Mouse (Mus musculus) gonadal fat pad, adult 2 months (tissue): ENCODE results near the gene Cd302. TPM values are rescaled to one million over a fixed set of nuclear protein-coding genes. Genes with fewer than 3 reads are reported as not detected.

Source experiments
- DNase-seq: peaks from one replicate; pipeline ENCODE4 v3.0.0-alpha.2; 2012; ENCODE audit warnings: low read depth
- polyA plus RNA-seq: library from polyadenylated mRNA; depleted of rRNA; stranded (reverse); fragments of >200 nt; gene quantifications from 2 replicates; pipeline ENCODE4 v1.2.3, GENCODE M21; 2012; rRNA removed

The Cd302 gene
- polyA plus RNA-seq, result 35.9 and 46.5 TPM in 2 replicates

DNA sequence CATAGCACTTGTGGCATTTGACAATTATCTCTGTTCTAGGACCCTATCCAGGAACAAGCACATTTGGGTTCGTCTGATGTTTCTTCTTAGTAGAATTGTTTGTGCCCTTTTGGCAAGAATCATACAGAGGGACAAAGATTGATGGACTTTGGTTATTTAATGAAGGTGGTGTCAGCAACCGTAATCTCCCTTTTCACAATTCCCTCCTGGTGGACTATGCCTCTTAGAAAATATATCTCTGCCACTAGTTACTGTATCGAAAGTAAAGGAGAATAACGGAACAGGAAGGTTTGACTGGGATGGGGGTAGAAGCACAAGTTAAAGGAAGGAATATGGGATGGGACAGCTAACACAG, at the start of gene Cd302:
TSS of gene Cd302 (minus strand) at position 22 of the 355 bp plus-strand sequence.
- DNase-seq, result no peak

DNA sequence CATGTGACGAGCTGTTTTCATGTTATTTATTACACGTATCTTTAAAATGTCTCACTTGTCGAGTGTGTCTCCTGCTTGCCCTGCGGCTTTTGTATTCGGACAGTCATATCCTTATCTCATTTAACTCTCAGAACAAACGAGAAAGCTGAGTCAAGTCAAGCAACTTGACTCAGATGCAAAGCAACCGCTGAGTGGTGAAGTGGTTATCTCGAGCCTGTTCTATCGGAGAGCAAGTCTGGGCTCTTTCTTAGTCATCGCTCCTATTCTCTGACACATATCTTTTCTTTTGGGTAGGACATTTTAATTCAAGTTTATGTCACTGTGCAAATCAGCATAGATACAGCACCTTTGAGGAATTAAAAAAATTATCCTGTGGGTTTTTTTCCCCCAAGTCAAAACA, 44.4 kb upstream of the Cd302 start:
- DNase-seq, result no peak

DNA sequence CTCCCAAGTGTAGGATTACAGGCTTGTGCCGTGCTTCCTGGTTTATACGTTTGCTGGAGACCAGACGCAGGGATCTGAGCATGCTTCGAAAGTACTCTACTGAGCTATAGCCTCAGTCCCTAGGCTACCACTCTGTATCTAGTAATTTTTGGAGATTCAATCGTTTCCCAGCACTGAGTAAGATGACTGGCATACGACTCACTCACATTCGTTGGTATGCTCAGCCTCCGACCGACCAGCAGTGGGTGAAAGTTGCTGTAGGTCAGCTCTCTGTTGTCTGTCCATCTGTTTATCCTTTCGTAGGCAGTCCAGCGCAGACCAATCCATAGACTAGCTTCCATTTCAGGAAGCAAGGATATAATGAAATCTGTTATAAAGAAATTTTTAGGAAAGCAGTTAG, 43.3 kb upstream of the Cd302 start:
- no peak for DNase-seq

DNA sequence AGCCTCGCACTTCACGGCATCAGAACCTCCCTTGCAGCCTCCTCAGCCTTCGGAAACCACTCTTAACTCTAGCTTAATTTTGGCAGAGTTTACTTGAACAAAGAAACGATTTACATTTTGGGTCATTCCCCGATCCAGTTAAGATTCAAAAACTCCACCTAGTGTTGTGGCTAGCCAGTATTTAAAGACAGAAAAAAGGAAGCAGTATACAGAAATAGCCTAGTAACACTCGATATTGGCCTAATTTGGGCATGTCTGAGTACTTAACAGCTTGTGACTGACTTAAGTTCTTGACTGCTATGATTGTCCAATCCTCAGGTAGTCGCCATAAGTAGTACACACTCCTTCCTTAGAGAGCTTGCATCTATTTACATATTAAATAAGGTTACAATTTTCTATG, 42.7 kb upstream of the Cd302 start:
- no peak for DNase-seq

DNA sequence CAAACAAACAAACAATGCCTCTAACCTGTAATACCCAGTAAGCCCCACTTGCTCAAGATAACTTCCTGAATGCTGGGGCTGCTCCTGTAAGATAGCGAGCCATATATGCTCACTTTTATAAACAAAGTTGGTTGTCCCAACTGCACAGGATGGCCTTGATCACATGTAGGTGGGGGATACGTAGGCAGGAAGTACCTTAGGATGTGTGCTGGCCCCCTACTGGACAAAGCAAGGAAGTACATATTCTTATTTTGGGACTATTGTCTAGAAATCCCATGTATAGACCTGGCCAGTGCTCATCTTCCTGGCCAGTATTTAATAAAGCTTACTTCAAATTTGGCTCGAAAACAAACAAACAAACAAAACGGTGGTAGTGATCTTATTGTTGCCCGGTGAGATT, 39.1 kb upstream of the Cd302 start:
- DNase-seq, result no peak

DNA sequence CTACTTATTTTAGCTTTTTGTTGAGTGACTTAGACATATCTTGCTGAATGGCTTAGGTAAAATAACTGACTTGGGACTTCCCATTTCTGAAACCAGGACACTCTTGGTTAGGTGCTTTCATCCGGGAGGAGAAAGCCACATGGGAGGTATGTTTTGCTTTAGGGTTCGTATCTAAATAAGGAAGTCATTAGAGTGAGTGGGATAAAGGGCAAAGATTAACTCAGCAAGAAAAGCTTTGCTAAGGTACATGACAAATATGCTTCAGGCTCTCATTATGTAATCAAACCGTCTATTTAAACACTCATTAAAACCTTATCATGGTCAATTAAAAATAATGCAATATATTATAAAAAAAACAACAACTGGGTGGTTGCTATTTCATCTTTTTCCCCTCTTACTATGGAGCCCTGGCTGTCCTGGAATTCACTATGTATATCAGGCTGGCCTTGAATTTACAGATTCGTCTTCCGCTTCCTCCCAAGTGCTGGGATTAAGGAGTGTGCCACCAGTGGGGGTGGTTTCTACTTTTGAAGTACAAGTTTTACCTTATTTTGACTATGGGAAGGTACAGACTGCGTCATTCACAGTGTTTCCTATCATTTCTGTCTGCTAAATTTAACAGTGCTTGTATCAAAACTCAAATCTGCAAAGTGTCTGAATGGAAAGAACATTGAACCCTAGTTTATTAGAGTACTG, 37.9 kb upstream of the Cd302 start:
- DNase-seq, result peak; percentile 75

DNA sequence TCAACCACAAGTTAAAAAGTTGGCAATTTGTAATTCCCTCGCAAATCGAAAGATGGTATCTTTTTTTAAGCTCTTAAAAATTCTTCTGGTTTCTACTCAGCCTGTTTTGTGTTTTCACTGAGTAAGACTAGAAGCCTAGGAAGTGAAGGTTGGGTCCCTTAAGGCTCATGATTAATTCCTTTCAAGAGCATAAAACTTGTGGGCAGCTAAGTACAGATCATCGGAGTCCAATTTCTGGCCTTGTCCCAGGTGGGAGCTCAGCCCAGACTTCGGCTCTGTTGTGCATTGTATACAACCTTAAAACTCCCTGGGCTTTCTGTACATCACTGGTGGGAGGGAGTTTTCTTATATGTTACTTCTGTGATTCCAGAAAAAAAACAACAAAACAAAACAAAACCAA, 19.5 kb upstream of the Cd302 start:
- no peak for DNase-seq

DNA sequence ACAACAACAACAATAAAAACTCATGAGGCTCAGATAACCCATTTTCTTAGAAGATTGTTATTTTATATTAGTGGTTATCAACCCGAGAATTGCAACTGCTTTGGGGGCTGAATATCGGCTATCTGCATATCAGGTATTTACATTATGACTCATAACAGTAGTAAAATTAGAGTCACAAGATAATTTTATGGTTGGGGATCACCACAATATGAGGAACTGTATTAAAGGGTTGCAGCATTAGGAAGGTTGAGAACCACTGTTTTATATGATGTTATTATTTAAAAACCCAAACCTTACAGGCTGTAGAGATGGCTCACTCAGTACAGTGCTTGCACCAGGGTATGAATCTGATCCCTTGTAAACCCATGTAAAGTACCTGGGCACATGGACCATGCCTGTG, 15.0 kb upstream of the Cd302 start:
- DNase-seq, result no peak

DNA sequence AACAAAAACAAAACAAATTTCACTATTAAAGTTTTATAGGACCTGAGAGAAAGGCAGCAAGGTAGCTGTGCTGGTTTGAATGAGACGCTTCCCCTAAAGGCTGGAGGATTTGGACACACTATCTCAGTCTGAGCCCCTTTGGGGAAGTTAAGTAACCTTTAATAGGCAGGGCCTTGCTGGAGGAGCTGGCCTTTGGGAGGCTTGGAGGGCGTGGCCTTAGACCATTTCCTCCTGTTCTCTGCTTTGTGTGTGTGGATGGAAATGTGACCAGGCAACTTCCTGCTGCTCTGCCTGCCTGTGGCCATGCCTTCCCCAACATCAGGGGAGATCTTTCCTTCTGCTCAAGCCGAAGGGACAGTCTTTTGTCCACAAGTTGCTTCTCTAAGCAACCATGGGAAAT, 14.0 kb upstream of the Cd302 start:
- DNase-seq, result no peak

DNA sequence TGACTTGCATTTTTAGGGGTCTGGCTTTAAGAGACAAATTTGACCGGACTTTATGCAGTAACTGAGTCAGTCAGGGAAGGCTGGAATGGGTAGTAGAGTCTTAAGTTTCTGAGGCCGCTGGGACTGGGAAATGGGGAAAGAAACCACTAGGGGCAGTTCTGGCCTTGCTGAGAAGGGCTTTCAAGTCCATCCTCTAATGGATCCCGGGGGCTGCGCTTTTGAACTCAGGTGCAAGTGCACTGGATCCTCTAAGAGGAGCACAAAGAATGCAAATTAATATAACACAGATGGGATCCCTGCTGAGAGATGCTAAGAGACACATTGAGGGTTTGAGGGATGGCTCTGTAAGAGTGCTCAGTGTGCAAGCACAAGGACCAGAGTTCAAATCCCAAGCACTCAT, 7.1 kb upstream of the Cd302 start:
- no peak for DNase-seq

DNA sequence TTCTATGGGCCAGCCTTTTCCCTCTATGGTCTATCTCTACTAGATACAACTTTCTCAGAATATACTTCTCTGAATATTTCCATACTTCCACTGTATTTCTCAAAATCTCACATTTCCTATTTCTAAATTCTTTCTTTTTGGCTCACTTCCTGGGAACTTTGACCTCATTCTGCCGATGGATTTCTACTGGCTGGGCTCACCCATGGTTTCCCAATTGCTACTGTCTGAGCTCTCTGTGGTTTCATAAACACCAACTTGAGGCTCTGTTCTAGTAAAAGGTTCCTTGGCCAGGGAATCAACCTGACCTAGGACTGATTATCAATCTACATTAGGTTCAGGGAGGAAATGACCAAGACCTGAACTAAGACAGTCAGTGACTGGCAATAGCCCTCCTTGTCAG, 5.2 kb upstream of the Cd302 start:
- no peak for DNase-seq

DNA sequence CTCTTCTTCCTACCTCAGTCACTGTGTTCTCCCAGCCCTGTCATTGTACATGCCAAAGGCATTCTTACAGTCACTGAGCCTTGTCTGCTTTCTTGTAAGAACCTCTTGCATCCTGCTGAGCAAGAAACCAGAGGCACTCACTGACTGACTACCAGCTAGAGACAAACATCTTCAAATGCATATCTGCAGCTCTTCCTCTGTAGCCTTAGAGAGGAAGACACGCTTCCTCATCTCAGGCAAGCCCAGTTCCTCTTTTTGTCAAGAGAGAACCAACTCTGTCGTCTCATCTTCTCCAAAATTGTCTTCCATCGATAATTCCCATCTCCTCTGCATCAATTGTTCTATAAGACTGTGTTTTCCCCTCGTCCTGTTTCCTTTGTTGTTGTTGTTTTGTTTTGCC, 4.3 kb upstream of the Cd302 start:
- DNase-seq, result no peak

DNA sequence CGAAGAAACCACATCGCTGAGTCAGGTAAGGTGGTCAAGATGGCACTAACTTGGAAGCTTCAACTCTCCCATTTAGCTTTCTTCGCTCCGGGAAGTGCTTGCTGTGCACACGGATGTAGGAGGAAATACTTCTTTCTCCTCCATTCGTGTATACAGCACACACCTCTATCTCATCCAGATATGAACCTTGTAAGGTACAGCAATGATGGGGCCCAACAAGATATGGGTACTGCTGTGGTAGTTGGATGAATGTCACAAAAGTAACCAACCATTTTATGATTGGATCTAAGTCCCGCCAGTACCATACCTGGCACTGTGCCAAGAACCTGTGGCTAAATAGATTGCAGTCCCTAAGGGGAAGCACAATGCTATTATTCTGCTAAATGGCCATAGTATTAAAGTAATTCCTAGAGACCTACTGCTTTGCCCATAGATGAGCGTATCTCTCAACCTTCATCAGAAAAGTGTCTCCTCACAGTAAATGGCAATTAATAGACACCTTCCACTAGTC, 874 bp upstream of the Cd302 start:
- no peak for DNase-seq

DNA sequence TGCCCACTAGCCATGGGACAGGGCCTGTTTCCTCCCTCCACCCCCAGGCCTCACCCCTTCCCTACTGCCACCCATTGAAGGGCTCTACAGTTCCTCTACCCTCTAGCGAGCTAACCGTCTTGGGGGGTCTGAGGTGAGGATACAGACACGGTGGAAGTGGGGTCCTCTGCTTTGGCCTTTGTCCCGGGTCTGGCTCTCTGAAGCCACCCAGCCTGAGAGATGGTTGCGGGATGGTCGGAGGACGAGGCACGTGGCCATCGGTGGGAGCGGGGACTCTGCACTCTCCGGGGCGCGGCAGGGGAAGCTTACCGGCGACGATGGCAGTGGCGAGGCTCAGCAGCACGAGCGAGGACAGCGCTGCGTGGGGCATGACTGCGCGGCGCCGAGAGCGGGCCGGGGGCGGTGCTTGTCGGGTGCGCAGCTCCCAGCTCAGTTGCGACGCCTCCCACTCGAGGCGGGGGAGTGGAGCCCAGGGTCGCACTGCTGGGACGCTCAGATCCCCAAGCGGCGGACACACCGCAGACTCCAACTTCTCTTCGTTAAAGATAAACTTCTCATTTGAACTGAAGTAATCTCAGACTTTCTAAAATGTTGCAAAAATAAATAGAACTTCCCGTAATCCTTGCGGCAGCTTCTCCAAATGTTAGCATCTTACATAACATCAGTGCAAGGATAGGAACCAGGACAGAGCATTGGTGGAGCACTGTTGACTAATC, 379 bp downstream of the Cd302 start:
- no peak for DNase-seq

DNA sequence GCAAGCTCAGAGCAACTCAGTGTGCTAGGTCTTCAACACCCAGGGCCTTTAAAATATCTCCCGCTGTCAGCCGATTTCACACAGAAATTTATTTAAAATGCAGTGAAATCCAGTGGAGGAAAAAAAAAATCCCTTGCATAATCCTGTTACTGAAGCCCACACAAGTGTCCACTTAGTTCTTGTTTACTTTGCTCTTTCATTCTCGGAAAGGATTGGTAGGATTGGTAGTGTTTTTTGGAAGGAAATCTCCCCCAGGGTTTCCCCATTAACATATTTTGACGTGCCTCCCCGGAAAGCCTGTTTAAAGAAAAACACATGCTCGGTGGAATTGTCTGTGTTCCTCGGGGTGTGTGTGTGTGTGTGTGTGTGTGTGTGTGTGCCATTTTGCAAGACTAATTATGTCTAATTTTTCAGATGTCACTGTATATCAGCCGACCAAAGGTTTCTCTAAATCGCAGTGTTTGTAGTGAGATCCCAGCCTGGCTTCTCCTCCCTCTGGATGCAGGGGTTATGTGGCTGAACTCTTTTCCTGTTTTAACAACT, 1.0 kb downstream of the Cd302 start:
- DNase-seq, result no peak

DNA sequence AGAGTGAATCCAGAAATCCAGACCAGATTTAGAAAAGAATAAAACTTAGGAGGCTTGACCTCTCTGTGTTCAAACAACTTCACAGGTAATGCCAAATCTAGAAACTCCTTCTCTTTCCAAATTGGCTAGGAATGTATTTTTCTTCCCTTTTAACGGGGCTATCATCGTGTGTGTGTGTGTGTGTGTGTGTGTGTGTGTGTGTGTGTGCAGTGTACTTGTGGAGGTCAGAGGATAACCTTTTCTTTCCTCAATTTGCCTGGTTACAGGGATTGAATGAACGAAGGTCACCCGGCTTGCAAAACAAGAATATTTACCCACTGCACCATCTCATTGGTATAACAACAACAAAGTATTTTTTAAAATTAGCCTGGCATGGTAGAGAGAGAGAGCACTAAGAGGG, 1.7 kb downstream of the Cd302 start:
- no peak for DNase-seq

DNA sequence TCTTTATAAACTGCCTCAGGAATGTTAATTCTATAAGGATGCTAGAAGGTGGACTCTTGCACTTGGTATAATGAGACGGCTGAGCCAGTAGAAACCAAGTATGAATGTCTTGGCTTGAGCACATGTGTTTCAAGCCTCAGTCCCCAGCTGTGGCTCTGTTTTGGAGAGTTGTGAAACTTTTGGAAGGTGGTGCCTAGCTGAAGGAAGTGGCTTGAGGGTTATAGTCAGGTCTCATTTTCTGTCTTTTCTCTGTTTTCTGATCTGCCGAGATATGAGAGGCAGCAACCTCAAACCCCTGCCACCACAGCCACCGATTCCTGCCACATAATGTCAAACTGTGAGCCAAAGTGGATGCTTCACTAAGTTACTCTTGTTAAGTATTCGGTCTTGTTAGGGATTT, 5.7 kb downstream of the Cd302 start:
- no peak for DNase-seq

DNA sequence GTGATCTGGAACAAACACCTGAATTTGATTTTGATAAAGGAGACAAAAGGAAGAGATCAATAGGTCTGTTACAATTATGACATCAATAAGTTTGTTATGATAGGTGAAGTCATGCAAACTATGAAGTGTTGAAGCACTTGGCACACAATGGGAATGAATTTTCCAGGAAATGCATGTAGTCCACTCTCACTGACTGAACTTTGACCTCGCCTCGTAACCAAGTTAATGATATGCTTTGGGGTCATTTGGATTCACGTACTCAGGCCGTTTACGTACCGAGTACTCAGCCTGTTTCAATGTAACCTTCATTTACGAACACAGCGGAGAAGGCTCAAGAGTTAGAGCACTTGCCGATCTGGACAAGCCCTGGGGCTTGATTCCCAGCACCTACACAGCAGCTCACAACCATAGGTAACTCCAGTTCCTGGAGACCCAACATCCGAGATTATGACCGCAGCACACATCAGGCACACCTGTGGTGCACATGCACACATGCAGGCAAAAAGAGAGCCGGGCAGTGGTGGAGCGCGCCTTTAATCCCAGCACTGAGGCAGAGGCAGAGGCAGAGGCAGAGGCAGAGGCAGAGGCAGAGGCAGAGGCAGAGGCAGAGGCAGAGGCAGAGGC, 14.3 kb downstream of the Cd302 start:
- DNase-seq, result no peak

DNA sequence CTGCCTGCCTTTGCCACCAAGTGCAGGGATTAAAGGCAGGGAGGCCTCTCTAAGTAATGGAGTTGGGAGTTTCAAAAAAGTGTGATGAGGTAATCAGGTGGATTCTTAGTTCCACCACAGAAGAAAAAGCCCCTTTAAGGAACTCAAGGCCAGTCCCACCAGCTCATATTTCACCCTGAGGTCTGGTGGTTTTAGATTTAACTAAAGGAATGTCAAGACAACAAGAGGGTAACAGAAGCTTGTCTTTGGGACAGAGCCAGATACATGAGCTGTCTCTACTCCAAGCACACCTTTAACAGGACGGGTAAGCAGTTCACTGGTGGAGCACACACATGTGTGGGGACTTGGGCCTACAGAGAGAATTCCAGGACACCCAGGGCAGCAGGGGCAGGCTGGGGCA, 16.7 kb downstream of the Cd302 start:
- DNase-seq, result no peak

DNA sequence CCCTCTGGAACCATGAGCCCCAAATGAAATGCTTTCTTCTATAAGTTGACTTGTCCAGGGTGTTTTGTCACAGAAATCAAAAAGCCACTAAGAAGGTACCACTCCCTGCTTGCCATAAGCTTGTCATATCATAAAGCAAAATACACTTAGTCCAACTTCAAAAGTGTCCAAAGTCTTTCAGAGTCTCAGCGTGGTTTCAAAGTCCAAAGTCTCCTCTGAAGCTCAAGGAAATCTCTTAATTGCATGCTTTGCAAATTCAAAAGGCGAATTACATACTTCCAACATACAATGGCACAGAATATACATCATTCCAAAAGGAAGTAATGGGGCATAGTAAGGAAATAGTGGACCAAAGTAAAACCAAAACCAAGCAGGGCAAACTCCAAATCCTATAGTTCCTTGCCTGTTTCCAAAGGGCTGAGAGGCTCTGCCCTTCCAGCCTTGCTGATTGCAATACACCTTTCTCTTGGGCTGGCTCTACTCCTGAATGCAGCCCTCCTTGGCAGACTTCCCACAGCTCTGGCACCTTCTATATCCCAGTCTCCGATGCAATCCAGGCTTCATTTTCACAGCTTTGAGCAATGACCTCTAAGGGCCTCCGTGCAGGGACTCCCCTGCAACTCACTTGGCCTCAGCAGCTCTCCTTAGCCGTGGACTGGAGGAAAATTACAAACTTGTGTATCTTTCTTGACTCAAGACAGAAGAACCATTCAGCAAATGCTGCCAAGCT, 23.5 kb downstream of the Cd302 start:
- DNase-seq, result no peak

DNA sequence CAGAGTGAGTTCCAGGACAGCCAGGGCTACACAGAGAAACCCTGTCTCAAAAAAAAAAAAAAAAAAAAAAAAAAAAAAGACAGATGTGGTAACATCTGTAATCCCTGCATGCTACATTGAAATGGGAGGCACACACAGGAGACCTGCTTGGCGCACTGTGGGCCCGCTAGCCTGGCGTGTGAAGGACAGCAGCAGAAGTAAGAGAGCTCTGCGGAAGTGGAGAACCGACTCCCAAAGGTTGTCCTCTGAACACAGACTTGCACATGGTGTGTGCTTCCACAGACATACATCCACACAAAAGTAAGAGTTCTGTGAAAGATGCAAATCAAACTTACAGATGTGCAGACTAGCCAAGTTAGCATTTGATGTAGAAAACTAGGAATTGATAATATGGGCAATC, 25.1 kb downstream of the Cd302 start:
- DNase-seq, result no peak

DNA sequence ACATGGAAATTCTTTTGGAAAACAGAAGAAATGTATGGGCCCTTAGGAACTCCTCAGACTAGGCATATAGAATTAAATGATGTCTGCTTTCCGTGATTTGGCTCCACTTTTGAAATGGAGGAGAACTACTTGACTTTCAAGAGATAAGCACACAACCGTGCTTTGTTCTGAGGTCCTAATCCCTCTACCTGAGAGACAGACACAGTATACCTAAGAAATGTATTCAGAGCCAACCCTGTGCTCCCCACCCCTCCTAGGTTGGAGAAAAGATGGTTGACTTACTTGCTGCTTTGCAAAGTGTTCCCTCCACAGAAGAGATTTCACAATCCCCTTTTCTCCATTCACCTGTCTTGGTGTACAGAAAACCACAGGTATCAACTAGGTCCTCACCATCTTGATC, 27.5 kb downstream of the Cd302 start:
- no peak for DNase-seq
